Mouse (Mus musculus) hindbrain, embryonic 10.5 days (tissue): Measurements from ENCODE around the gene Zbtb7b. TPM values are rescaled to one million over a fixed set of nuclear protein-coding genes. Genes with fewer than 3 reads are reported as not detected.

Source experiments
- DNase-seq: peaks from one replicate; pipeline ENCODE4 v3.0.0-alpha.2; 2017; ENCODE audit warnings: low spot score
- H3K27ac ChIP-seq: fragments of 300-500 bp; sonication (generic); 2 replicates; pipeline ENCODE4 v1.5.1; 2016; ENCODE audit warnings: mild to moderate bottlenecking, moderate library complexity
- H3K27me3 ChIP-seq: fragments of 300-500 bp; sonication (generic); 2 replicates; pipeline ENCODE4 v1.6.1; 2016; ENCODE audit warnings: mild to moderate bottlenecking; ENCODE audit not compliant: poor library complexity, insufficient read depth, severe bottlenecking
- H3K36me3 ChIP-seq: fragments of 300-500 bp; sonication (generic); 2 replicates; pipeline ENCODE4 v1.6.1; 2016; ENCODE audit warnings: mild to moderate bottlenecking, moderate library complexity
- H3K4me1 ChIP-seq: fragments of 300-500 bp; sonication (generic); replicated peaks from 2 replicates; pipeline ENCODE4 v1.6.1; 2016; ENCODE audit warnings: mild to moderate bottlenecking
- H3K4me3 ChIP-seq: fragments of 300-500 bp; sonication (generic); 2 replicates; pipeline ENCODE4 v1.5.1; 2016; ENCODE audit warnings: mild to moderate bottlenecking, moderate library complexity
- H3K9me3 ChIP-seq: fragments of 300-500 bp; sonication (generic); 2 replicates; pipeline ENCODE4 v1.6.1; 2016; ENCODE audit warnings: mild to moderate bottlenecking, moderate library complexity
- WGBS: fragments of 180-500 bp; shearing (Covaris S2); methylation state at CpG from one replicate; pipeline ENCODE4 v1.1.7; 2016; 5-methylcytosine and 5-hydroxymethylcytosine counted together
- polyA plus RNA-seq: library from polyadenylated mRNA; unstranded; fragments of >200 nt; fragmentation: Nextera tagmentation; extraction: Ambion mirVana; gene quantifications from 2 replicates; pipeline ENCODE4 v1.2.1, GENCODE M21; 2016

The Zbtb7b gene
- polyA plus RNA-seq, 1 experiment from 2014 or later: 0.73 TPM

DNA sequence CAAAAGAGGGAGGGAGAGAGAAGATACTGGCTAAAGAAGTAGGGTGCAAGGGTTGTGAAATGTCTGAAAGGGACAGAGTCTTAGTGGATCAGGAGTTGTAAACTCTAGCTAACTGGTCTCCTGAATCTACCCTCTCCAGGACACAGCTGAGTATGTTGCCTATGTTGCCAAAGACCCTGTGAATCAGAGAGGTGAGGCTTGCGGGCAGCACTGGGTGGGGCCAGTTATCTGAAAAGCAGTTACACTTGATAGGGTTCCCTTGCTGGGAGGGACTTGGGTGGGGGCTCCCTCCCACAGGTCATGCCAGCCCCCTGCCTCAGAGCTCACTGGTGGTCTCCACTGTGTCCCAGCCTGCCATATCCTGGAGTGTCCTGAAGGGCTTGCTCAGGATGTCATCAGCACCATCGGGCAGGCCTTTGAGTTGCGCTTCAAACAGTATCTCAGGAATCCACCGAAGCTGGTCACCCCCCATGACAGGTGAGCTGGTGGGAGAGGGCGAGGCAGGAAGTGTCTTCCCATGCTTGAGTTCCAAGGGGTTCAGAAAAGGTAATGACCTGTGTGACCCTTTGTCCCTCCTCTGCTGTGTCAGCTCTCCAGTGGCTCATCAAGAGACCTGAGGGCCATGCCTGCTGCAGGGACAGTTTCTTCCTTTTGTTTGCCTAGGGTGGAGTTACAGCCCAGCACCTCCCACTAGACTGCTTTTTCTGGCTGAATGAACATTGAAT, 30.0 kb upstream of the Zbtb7b start:
- Histone ChIP-seq H3K9me3 (no peaks in the 10 kb centered on the region), H3K27ac (no peak overlapping the region), H3K4me1 (peaks cover 40% of the 10 kb centered on the region), H3K27me3 (no peaks in the 10 kb centered on the region), H3K4me3 (no peak overlapping the region), H3K36me3 (peaks cover 57% of the 10 kb centered on the region)
- no peak for DNase-seq
- 88% methylated on average over 5 of the region's 5 CpGs for WGBS

- H3K27me3 ChIP-seq: no peaks in the 10 kb centered on the region
- no peaks in the 10 kb centered on the region for H3K9me3 ChIP-seq
- peaks cover 48% of the 10 kb centered on the region for H3K36me3 ChIP-seq
- WGBS: 71% methylated on average over 6 of the region's 6 CpGs
- H3K27ac ChIP-seq: peak overlapping the region; percentile 86
- H3K4me1 ChIP-seq: peaks cover 46% of the 10 kb centered on the region
- DNase-seq: no peak
- H3K4me3 ChIP-seq: peak overlapping the region; percentile 54
These were observed 28.1 kb upstream of the Zbtb7b start for GRCm38 (mm10) chr3:89422556-89423205.

DNA sequence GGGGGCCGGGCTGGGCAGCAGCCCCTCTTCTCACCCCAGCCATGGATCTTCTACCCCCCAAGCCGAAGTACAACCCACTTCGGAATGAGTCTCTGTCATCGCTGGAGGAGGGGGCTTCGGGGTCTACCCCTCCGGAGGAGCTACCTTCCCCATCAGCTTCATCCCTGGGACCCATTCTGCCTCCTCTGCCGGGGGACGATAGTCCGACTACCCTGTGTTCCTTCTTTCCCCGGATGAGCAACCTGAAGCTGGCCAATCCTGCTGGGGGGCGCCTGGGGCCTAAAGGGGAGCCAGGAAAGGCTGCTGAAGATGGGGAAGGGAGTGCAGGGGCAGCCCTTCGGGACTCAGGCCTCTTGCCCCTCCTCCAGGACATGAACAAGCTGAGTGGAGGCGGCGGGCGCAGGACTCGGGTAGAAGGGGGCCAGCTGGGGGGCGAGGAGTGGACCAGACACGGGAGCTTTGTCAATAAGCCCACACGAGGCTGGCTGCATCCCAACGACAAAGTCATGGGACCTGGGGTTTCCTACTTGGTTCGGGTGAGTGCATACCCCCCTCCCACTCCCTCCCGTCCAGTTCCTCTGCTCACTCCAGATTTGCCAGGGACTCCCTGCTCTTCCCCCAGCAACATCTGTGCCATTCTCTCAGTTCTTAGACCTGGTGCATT, 27.4 kb upstream of the Zbtb7b start:
- Histone ChIP-seq H3K4me1 (peaks cover 46% of the 10 kb centered on the region), H3K27me3 (no peaks in the 10 kb centered on the region), H3K27ac (peak overlapping the region; percentile 86), H3K9me3 (no peaks in the 10 kb centered on the region), H3K4me3 (peak overlapping the region; percentile 54), H3K36me3 (peaks cover 41% of the 10 kb centered on the region)
- peak; percentile 21 for DNase-seq
- whole genome bisulfite sequencing: 4% methylated on average over 22 of the region's 22 CpGs

GRCm38 (mm10) chr3:89421002-89421774, 26.6 kb upstream of the Zbtb7b start:
- Histone ChIP-seq H3K27ac (peak overlapping the region; percentile 86), H3K36me3 (peaks cover 37% of the 10 kb centered on the region), H3K4me1 (peaks cover 53% of the 10 kb centered on the region), H3K4me3 (peak overlapping the region; percentile 54), H3K9me3 (no peaks in the 10 kb centered on the region), H3K27me3 (no peaks in the 10 kb centered on the region)
- WGBS: 2% methylated on average over 11 of the region's 11 CpGs
- peak; percentile 77 for DNase-seq

DNA sequence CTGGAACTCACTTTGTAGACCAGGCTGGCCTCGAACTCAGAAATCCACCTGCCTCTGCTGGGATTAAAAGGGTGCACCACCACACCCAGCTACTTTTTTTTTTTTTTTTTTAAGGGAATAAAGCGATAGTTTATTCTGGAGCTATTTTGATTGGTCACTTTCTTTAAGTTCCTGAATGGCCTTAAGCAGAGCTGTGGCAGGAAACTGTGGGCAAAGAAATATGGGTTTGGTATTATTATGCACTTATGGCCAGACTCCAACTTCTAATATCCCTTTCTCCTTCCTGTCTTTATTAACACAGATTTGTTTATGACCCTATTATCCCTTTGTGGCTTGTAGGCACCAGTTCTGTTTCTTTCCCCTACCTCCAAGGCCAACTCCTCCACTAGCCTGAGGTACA, 25.8 kb upstream of the Zbtb7b start:
- H3K27ac ChIP-seq: peak overlapping the region; percentile 86

GRCm38 (mm10) chr3:89419981-89420380, 25.4 kb upstream of the Zbtb7b start:
- H3K27ac ChIP-seq: peak overlapping the region; percentile 96
- peaks cover 37% of the 10 kb centered on the region for H3K36me3 ChIP-seq
- H3K4me3 ChIP-seq: peak overlapping the region; percentile 70
- no peaks in the 10 kb centered on the region for H3K9me3 ChIP-seq
- no peaks in the 10 kb centered on the region for H3K27me3 ChIP-seq
- H3K4me1 ChIP-seq: peaks cover 55% of the 10 kb centered on the region
- WGBS: 35% methylated on average over 3 of the region's 3 CpGs
- no peak for DNase-seq

More for the DNA sequence above, 25.8 kb upstream of the Zbtb7b start:
- Histone ChIP-seq H3K9me3 (no peaks in the 10 kb centered on the region), H3K4me3 (peak overlapping the region; percentile 54), H3K4me1 (peaks cover 55% of the 10 kb centered on the region), H3K27me3 (no peaks in the 10 kb centered on the region), H3K36me3 (peaks cover 37% of the 10 kb centered on the region)
- 69% methylated on average over 2 of the region's 2 CpGs for WGBS
- no peak for DNase-seq

GRCm38 (mm10) chr3:89419571-89419970, 25.0 kb upstream of the Zbtb7b start:
- H3K27me3 ChIP-seq: no peaks in the 10 kb centered on the region
- WGBS: 3% methylated on average over 9 of the region's 9 CpGs
- peak; percentile 51 for DNase-seq
- H3K27ac ChIP-seq: peak overlapping the region; percentile 96
- peaks cover 55% of the 10 kb centered on the region for H3K4me1 ChIP-seq
- peaks cover 37% of the 10 kb centered on the region for H3K36me3 ChIP-seq
- H3K4me3 ChIP-seq: peak overlapping the region; percentile 70
- no peaks in the 10 kb centered on the region for H3K9me3 ChIP-seq

GRCm38 (mm10) chr3:89418861-89419250, 24.3 kb upstream of the Zbtb7b start:
- Histone ChIP-seq H3K4me3 (peak overlapping the region; percentile 70), H3K27ac (peak overlapping the region; percentile 96), H3K27me3 (no peaks in the 10 kb centered on the region), H3K36me3 (peaks cover 37% of the 10 kb centered on the region), H3K9me3 (no peaks in the 10 kb centered on the region), H3K4me1 (peaks cover 55% of the 10 kb centered on the region)
- WGBS: under 1% methylated on average over 16 of the region's 16 CpGs
- peak; percentile 83 for DNase-seq

DNA sequence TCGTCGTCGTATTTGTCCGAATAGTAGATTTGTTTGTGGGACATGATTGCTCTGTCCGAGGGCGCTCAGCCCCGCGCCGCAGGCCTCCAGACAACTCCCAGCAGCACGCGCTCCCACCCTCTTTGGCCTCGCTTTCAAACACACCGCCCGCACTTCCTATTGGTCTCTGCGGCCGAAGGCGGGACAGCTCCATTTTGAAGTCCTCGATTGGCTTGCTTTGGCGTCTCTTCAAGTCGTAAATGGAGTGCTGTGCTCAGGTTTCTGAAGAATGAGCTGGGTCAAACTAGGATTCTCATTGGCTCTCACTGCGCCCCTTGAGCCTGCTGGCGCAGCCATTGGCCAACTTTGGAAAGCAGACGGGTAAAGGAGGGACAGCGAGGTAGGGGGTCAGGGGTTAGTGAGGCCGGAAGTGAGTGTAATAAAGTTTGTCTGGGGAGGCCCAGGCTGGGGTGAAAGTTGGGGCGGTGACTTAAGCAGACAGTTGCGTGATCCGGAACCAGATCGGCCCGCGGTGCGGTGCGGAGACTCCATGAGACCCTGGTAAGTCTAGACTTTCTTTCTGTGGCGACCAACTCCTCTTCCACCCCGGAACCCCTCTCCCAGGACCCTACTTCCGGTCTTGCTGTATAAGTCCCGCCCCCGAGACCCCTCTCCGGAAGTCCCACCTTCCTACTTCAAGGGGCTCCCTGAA, 23.7 kb upstream of the Zbtb7b start, which contains the start of the genes Cks1b and Shc1:
Gene Cks1b (minus strand): TSS at position 214 of the 691 bp plus-strand sequence.
Gene Shc1 (plus strand): TSS at position 274 of the 691 bp plus-strand sequence.
- H3K4me1 ChIP-seq: peaks cover 51% of the 10 kb centered on the region
- peak within 1 kb of the TSS; percentile 96 for H3K27ac ChIP-seq
- WGBS: under 1% methylated on average over 39 of the region's 39 CpGs
- H3K9me3 ChIP-seq: no peaks in the 10 kb centered on the region
- peak; percentile 98 for DNase-seq
- peak within 1 kb of the TSS; percentile 70 for H3K4me3 ChIP-seq
- no peaks in the 10 kb centered on the region for H3K27me3 ChIP-seq
- peaks cover 36% of the 10 kb centered on the region for H3K36me3 ChIP-seq

GRCm38 (mm10) chr3:89417840-89418169, 23.2 kb upstream of the Zbtb7b start:
- Histone ChIP-seq H3K27ac (peak overlapping the region; percentile 96), H3K4me3 (peak overlapping the region; percentile 70), H3K36me3 (peaks cover 37% of the 10 kb centered on the region), H3K27me3 (no peaks in the 10 kb centered on the region), H3K4me1 (peaks cover 47% of the 10 kb centered on the region), H3K9me3 (no peaks in the 10 kb centered on the region)
- 0% methylated on average over 20 of the region's 20 CpGs for WGBS
- no peak for DNase-seq

DNA sequence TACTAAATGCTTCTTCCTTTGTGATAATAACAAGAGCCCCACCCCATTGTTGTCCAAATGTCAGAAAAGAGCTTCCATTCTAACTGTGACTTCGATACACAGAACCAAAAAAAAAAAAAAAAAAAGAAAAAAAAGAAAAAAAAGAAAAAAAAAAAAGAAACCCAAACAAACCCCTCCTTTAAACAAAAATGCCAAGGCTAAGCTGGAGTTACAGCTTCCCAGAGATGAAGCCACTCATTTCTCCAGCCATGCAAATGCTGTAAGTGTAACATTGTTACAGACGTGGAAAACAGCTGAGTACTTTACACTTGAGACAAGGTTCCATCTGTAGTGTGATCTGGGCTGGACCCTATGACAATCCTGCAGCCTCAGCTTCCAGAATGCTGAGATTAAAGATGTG, 22.6 kb upstream of the Zbtb7b start:
- 37% methylated on average over 2 of the region's 2 CpGs for WGBS
- H3K4me3 ChIP-seq: peak overlapping the region; percentile 70
- no peaks in the 10 kb centered on the region for H3K9me3 ChIP-seq
- peaks cover 38% of the 10 kb centered on the region for H3K36me3 ChIP-seq
- H3K27ac ChIP-seq: peak overlapping the region; percentile 96
- H3K4me1 ChIP-seq: peaks cover 42% of the 10 kb centered on the region
- DNase-seq: no peak
- no peaks in the 10 kb centered on the region for H3K27me3 ChIP-seq

DNA sequence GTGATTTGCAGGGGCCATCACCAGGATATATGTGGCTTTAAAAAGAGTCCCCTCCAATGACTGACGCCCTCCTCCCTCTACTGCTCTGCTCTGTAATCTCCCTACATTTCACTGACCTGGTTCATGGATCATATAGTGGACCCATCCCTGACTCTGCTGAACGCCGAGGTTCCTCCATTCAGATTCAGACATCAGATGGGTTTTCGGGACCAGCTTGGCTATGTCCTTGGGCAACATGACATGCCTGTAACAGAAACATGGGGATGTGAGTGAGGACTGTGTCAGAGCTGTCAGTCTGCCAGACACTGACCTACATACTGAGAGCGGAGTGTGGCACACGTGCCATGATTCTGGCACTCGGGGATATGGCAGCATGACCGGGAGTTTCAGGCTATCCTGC, 21.6 kb upstream of the Zbtb7b start:
- 96% methylated on average over 8 of the region's 8 CpGs for WGBS
- Histone ChIP-seq H3K9me3 (no peaks in the 10 kb centered on the region), H3K4me3 (peak overlapping the region; percentile 70; the same call in 1 of the 2 replicates), H3K4me1 (peaks cover 38% of the 10 kb centered on the region), H3K27ac (no peak overlapping the region), H3K27me3 (no peaks in the 10 kb centered on the region), H3K36me3 (peaks cover 38% of the 10 kb centered on the region)
- no peak for DNase-seq
